Mouse (Mus musculus): ENCODE results near the gene Matn4. TPM values are rescaled to one million over a fixed set of nuclear protein-coding genes. Genes with fewer than 3 reads are reported as not detected.

Matn4 gene
- polyA plus RNA-seq, 1 experiment from 2014 or later = 1.1 TPM

- H3K4me1 ChIP-seq (ENCODE audit: control insufficient read depth, insufficient read depth, low read length) = peaks cover 6% of the 10 kb centered on the region; the same call in 1 of the 2 replicates
- H3K9me3 ChIP-seq (ENCODE audit: control insufficient read depth, low read depth, low read length) = no peaks in the 10 kb centered on the region
- H3K27ac ChIP-seq (ENCODE audit: low read length) = no peak overlapping the region
- no peaks in the 10 kb centered on the region for H3K36me3 ChIP-seq (ENCODE audit: control insufficient read depth, insufficient read depth, low read length)
- WGBS = 82% methylated on average over 8 of the region's 8 CpGs
- H3K9ac ChIP-seq (replicated peaks; ENCODE audit: low read depth, low read length) = no peak overlapping the region
- H3K27me3 ChIP-seq (ENCODE audit: control insufficient read depth, insufficient read depth, low read length) = no peaks in the 10 kb centered on the region
- H3K4me3 ChIP-seq (ENCODE audit: low read depth, low read length) = no peak overlapping the region
- no peak overlapping the region for H3K4me2 ChIP-seq (replicated peaks; ENCODE audit: low read depth, low read length)
- no peak for ATAC-seq (ENCODE audit: insufficient number of reproducible peaks, insufficient read depth, low FRiP score, low read depth)
These were observed 23.2 kb downstream of the Matn4 start for GRCm38 (mm10) chr2:164381726-164382125.

GRCm38 (mm10) chr2:164377478-164378426 lies 27.2 kb downstream of the Matn4 start:
- 87% methylated on average over 15 of the region's 15 CpGs for WGBS
- Histone ChIP-seq H3K4me2 (replicated peaks; ENCODE audit: low read depth, low read length) (no peak overlapping the region), H3K9me3 (ENCODE audit: control insufficient read depth, low read depth, low read length) (no peaks in the 10 kb centered on the region), H3K27ac (ENCODE audit: low read length) (no peak overlapping the region), H3K36me3 (ENCODE audit: control insufficient read depth, insufficient read depth, low read length) (no peaks in the 10 kb centered on the region), H3K27me3 (ENCODE audit: control insufficient read depth, insufficient read depth, low read length) (no peaks in the 10 kb centered on the region), H3K4me1 (ENCODE audit: control insufficient read depth, insufficient read depth, low read length) (no peaks in the 10 kb centered on the region), H3K9ac (replicated peaks; ENCODE audit: low read depth, low read length) (no peak overlapping the region), H3K4me3 (ENCODE audit: low read depth, low read length) (no peak overlapping the region)
- ATAC-seq (ENCODE audit: insufficient number of reproducible peaks, insufficient read depth, low FRiP score, low read depth) = no peak

- Histone ChIP-seq H3K9ac (replicated peaks; ENCODE audit: low read depth, low read length) (no peak overlapping the region), H3K4me2 (replicated peaks; ENCODE audit: low read depth, low read length) (no peak overlapping the region), H3K27ac (ENCODE audit: low read length) (no peak overlapping the region), H3K9me3 (ENCODE audit: control insufficient read depth, low read depth, low read length) (no peaks in the 10 kb centered on the region), H3K4me3 (ENCODE audit: low read depth, low read length) (no peak overlapping the region), H3K4me1 (ENCODE audit: control insufficient read depth, insufficient read depth, low read length) (no peaks in the 10 kb centered on the region), H3K36me3 (ENCODE audit: control insufficient read depth, insufficient read depth, low read length) (no peaks in the 10 kb centered on the region), H3K27me3 (ENCODE audit: control insufficient read depth, insufficient read depth, low read length) (no peaks in the 10 kb centered on the region)
- 22% methylated on average over 4 of the region's 4 CpGs for WGBS
- no peak for ATAC-seq (ENCODE audit: insufficient number of reproducible peaks, insufficient read depth, low FRiP score, low read depth)
These were observed 31.8 kb downstream of the Matn4 start for GRCm38 (mm10) chr2:164373187-164373586.

- no peaks in the 10 kb centered on the region for H3K36me3 ChIP-seq (ENCODE audit: control insufficient read depth, insufficient read depth, low read length)
These were observed 32.4 kb downstream of the Matn4 start for GRCm38 (mm10) chr2:164372408-164373053.

GRCm38 (mm10) chr2:164371371-164371770 lies 33.6 kb downstream of the Matn4 start:
- H3K27ac ChIP-seq (ENCODE audit: low read length) = no peak overlapping the region
- no peak overlapping the region for H3K4me3 ChIP-seq (ENCODE audit: low read depth, low read length)
- 66% methylated on average over 3 of the region's 3 CpGs for WGBS
- no peak overlapping the region for H3K4me2 ChIP-seq (replicated peaks; ENCODE audit: low read depth, low read length)
- H3K4me1 ChIP-seq (ENCODE audit: control insufficient read depth, insufficient read depth, low read length) = no peaks in the 10 kb centered on the region
- ATAC-seq (ENCODE audit: insufficient number of reproducible peaks, insufficient read depth, low FRiP score, low read depth) = no peak
- no peak overlapping the region for H3K9ac ChIP-seq (replicated peaks; ENCODE audit: low read depth, low read length)
- no peaks in the 10 kb centered on the region for H3K36me3 ChIP-seq (ENCODE audit: control insufficient read depth, insufficient read depth, low read length)
- no peaks in the 10 kb centered on the region for H3K9me3 ChIP-seq (ENCODE audit: control insufficient read depth, low read depth, low read length)
- H3K27me3 ChIP-seq (ENCODE audit: control insufficient read depth, insufficient read depth, low read length) = no peaks in the 10 kb centered on the region

More at GRCm38 (mm10) chr2:164372408-164373053, 32.4 kb downstream of the Matn4 start:
- H3K9ac ChIP-seq (replicated peaks; ENCODE audit: low read depth, low read length) = no peak overlapping the region
- WGBS = 16% methylated on average over 3 of the region's 3 CpGs
- H3K4me3 ChIP-seq (ENCODE audit: low read depth, low read length) = no peak overlapping the region
- H3K4me2 ChIP-seq (replicated peaks; ENCODE audit: low read depth, low read length) = no peak overlapping the region
- ATAC-seq (ENCODE audit: insufficient number of reproducible peaks, insufficient read depth, low FRiP score, low read depth) = no peak
- H3K27ac ChIP-seq (ENCODE audit: low read length) = no peak overlapping the region
- H3K9me3 ChIP-seq (ENCODE audit: control insufficient read depth, low read depth, low read length) = no peaks in the 10 kb centered on the region
- no peaks in the 10 kb centered on the region for H3K27me3 ChIP-seq (ENCODE audit: control insufficient read depth, insufficient read depth, low read length)
- no peaks in the 10 kb centered on the region for H3K4me1 ChIP-seq (ENCODE audit: control insufficient read depth, insufficient read depth, low read length)

- 75% methylated on average over 6 of the region's 6 CpGs for WGBS
- H3K27ac ChIP-seq (ENCODE audit: low read length) = no peak overlapping the region
- no peaks in the 10 kb centered on the region for H3K4me1 ChIP-seq (ENCODE audit: control insufficient read depth, insufficient read depth, low read length)
- no peak overlapping the region for H3K4me3 ChIP-seq (ENCODE audit: low read depth, low read length)
- no peaks in the 10 kb centered on the region for H3K36me3 ChIP-seq (ENCODE audit: control insufficient read depth, insufficient read depth, low read length)
- ATAC-seq (ENCODE audit: insufficient number of reproducible peaks, insufficient read depth, low FRiP score, low read depth) = no peak
- H3K4me2 ChIP-seq (replicated peaks; ENCODE audit: low read depth, low read length) = no peak overlapping the region
- no peak overlapping the region for H3K9ac ChIP-seq (replicated peaks; ENCODE audit: low read depth, low read length)
- no peaks in the 10 kb centered on the region for H3K9me3 ChIP-seq (ENCODE audit: control insufficient read depth, low read depth, low read length)
- no peaks in the 10 kb centered on the region for H3K27me3 ChIP-seq (ENCODE audit: control insufficient read depth, insufficient read depth, low read length)
These were observed 36.3 kb downstream of the Matn4 start for GRCm38 (mm10) chr2:164368620-164369105.

GRCm38 (mm10) chr2:164366947-164367346 lies 38.0 kb downstream of the Matn4 start:
- no peaks in the 10 kb centered on the region for H3K27me3 ChIP-seq (ENCODE audit: control insufficient read depth, insufficient read depth, low read length)
- H3K4me3 ChIP-seq (ENCODE audit: low read depth, low read length) = no peak overlapping the region
- no peak overlapping the region for H3K4me2 ChIP-seq (replicated peaks; ENCODE audit: low read depth, low read length)
- no peaks in the 10 kb centered on the region for H3K9me3 ChIP-seq (ENCODE audit: control insufficient read depth, low read depth, low read length)
- ATAC-seq (ENCODE audit: insufficient number of reproducible peaks, insufficient read depth, low FRiP score, low read depth) = no peak
- no peak overlapping the region for H3K27ac ChIP-seq (ENCODE audit: low read length)
- H3K4me1 ChIP-seq (ENCODE audit: control insufficient read depth, insufficient read depth, low read length) = no peaks in the 10 kb centered on the region
- H3K36me3 ChIP-seq (ENCODE audit: control insufficient read depth, insufficient read depth, low read length) = no peaks in the 10 kb centered on the region
- 49% methylated on average over 3 of the region's 3 CpGs for WGBS
- no peak overlapping the region for H3K9ac ChIP-seq (replicated peaks; ENCODE audit: low read depth, low read length)

- Histone ChIP-seq H3K36me3 (ENCODE audit: control insufficient read depth, insufficient read depth, low read length) (no peaks in the 10 kb centered on the region), H3K9me3 (ENCODE audit: control insufficient read depth, low read depth, low read length) (no peaks in the 10 kb centered on the region), H3K4me2 (replicated peaks; ENCODE audit: low read depth, low read length) (no peak overlapping the region), H3K27ac (ENCODE audit: low read length) (no peak overlapping the region), H3K4me1 (ENCODE audit: control insufficient read depth, insufficient read depth, low read length) (no peaks in the 10 kb centered on the region), H3K27me3 (ENCODE audit: control insufficient read depth, insufficient read depth, low read length) (no peaks in the 10 kb centered on the region), H3K9ac (replicated peaks; ENCODE audit: low read depth, low read length) (no peak overlapping the region), H3K4me3 (ENCODE audit: low read depth, low read length) (no peak overlapping the region)
- no peak for ATAC-seq (ENCODE audit: insufficient number of reproducible peaks, insufficient read depth, low FRiP score, low read depth)
- WGBS = 37% methylated on average over 13 of the region's 13 CpGs
These were observed 43.8 kb downstream of the Matn4 start for GRCm38 (mm10) chr2:164360974-164361657.
